Mouse (Mus musculus) neural tube, embryonic 14.5 days (tissue): ENCODE results near the gene Phldb1. TPM values are rescaled to one million over a fixed set of nuclear protein-coding genes. Genes with fewer than 3 reads are reported as not detected.
A peak's percentile ranks its signal among the peaks of the same experiment; 100 is the strongest.

ENCODE experiments used
- ATAC-seq: fragments of 200-750 bp; cut with Nextera tagmentation; 2 replicates; pipeline ENCODE4 v1.8.0; 2017; ENCODE audit warnings: low read depth, mild to moderate bottlenecking, moderate TSS enrichment, moderate library complexity
- H3K27ac ChIP-seq: fragments of 300-500 bp; sonication (generic); 2 replicates; pipeline ENCODE4 v1.5.1; 2014; ENCODE audit warnings: low read depth, mild to moderate bottlenecking, control low read depth, low read length, moderate library complexity, mixed read lengths
- H3K27me3 ChIP-seq: fragments of 300-500 bp; sonication (generic); 2 replicates; pipeline ENCODE4 v1.6.1; 2014; ENCODE audit warnings: low read length; ENCODE audit not compliant: control insufficient read depth, insufficient read depth
- H3K36me3 ChIP-seq: fragments of 300-500 bp; sonication (generic); 2 replicates; pipeline ENCODE4 v1.6.1; 2014; ENCODE audit warnings: low read length, mixed read lengths; ENCODE audit not compliant: control insufficient read depth, insufficient read depth
- H3K4me1 ChIP-seq: fragments of 300-500 bp; sonication (generic); 2 replicates; pipeline ENCODE4 v1.6.1; 2014; ENCODE audit warnings: low read length; ENCODE audit not compliant: control insufficient read depth, insufficient read depth
- H3K4me2 ChIP-seq: fragments of 300-500 bp; sonication (generic); 2 replicates; pipeline ENCODE4 v1.6.1; 2014; ENCODE audit warnings: mild to moderate bottlenecking, low read depth, low read length, control low read depth
- H3K4me3 ChIP-seq: fragments of 300-500 bp; sonication (generic); 2 replicates; pipeline ENCODE4 v1.5.1; 2014; ENCODE audit warnings: low read depth, low read length, control low read depth, mixed read lengths
- H3K9ac ChIP-seq: fragments of 300-500 bp; sonication (generic); replicated peaks from 2 replicates; pipeline ENCODE4 v1.6.1; 2014; ENCODE audit warnings: low read depth, mild to moderate bottlenecking, control low read depth, low read length, mixed read lengths
- H3K9me3 ChIP-seq: fragments of 300-500 bp; sonication (generic); 2 replicates; pipeline ENCODE4 v1.6.1; 2016; ENCODE audit warnings: low read length; ENCODE audit not compliant: control insufficient read depth
- WGBS: fragments of 180-500 bp; shearing (Covaris S2); extraction: QIAGEN DNeasy Blood & Tissue Kit; methylation state at CpG from one replicate; pipeline ENCODE4 v1.1.7; 2014; 5-methylcytosine and 5-hydroxymethylcytosine counted together
- polyA plus RNA-seq: library from polyadenylated mRNA; unstranded; fragments of >200 nt; fragmentation: Nextera tagmentation; extraction: Ambion mirVana; gene quantifications from 2 replicates; pipeline ENCODE4 v1.2.1, GENCODE M21; 2014

Phldb1 gene
- polyA plus RNA-seq, 1 experiment from 2014 or later: 38.8 TPM

GRCm38 (mm10) chr9:44747341-44747740, 12.3 kb upstream of the Phldb1 start:
- 96% methylated on average over 3 of the region's 3 CpGs for WGBS
- no peak for ATAC-seq
- H3K9ac ChIP-seq: no peak overlapping the region
- no peak overlapping the region for H3K4me3 ChIP-seq
- H3K9me3 ChIP-seq: no peaks in the 10 kb centered on the region
- H3K4me1 ChIP-seq: no peaks in the 10 kb centered on the region
- H3K27me3 ChIP-seq: no peaks in the 10 kb centered on the region
- no peak overlapping the region for H3K27ac ChIP-seq
- no peak overlapping the region for H3K4me2 ChIP-seq
- peaks cover 58% of the 10 kb centered on the region for H3K36me3 ChIP-seq

GRCm38 (mm10) chr9:44746666-44747065, 11.7 kb upstream of the Phldb1 start:
- Histone ChIP-seq H3K4me1 (no peaks in the 10 kb centered on the region), H3K9ac (no peak overlapping the region), H3K4me2 (no peak overlapping the region), H3K36me3 (peaks cover 56% of the 10 kb centered on the region), H3K27me3 (no peaks in the 10 kb centered on the region), H3K9me3 (no peaks in the 10 kb centered on the region), H3K27ac (no peak overlapping the region), H3K4me3 (no peak overlapping the region)
- WGBS: 88% methylated on average over 3 of the region's 3 CpGs
- no peak for ATAC-seq

GRCm38 (mm10) chr9:44745371-44745770, 10.4 kb upstream of the Phldb1 start:
- H3K27me3 ChIP-seq: no peaks in the 10 kb centered on the region
- ATAC-seq: no peak
- H3K4me2 ChIP-seq: no peak overlapping the region
- H3K9ac ChIP-seq: no peak overlapping the region
- no peak overlapping the region for H3K27ac ChIP-seq
- peaks cover 49% of the 10 kb centered on the region for H3K36me3 ChIP-seq
- no peaks in the 10 kb centered on the region for H3K9me3 ChIP-seq
- 93% methylated on average over 7 of the region's 7 CpGs for WGBS
- no peaks in the 10 kb centered on the region for H3K4me1 ChIP-seq
- H3K4me3 ChIP-seq: no peak overlapping the region

GRCm38 (mm10) chr9:44740663-44741192, 5.7 kb upstream of the Phldb1 start:
- H3K4me1 ChIP-seq: no peaks in the 10 kb centered on the region
- no peaks in the 10 kb centered on the region for H3K27me3 ChIP-seq
- no peak for ATAC-seq
- H3K9ac ChIP-seq: no peak overlapping the region
- no peak overlapping the region for H3K4me2 ChIP-seq
- WGBS: 81% methylated on average over 1 of the region's 1 CpGs
- no peak overlapping the region for H3K4me3 ChIP-seq
- H3K9me3 ChIP-seq: no peaks in the 10 kb centered on the region
- no peak overlapping the region for H3K27ac ChIP-seq
- H3K36me3 ChIP-seq: peaks cover 22% of the 10 kb centered on the region

- 63% methylated on average over 8 of the region's 8 CpGs for WGBS
- ATAC-seq: no peak
- H3K9ac ChIP-seq: no peak overlapping the region
- no peak overlapping the region for H3K4me2 ChIP-seq
- no peak overlapping the region for H3K27ac ChIP-seq
- H3K27me3 ChIP-seq: no peaks in the 10 kb centered on the region
- no peaks in the 10 kb centered on the region for H3K9me3 ChIP-seq
- H3K4me3 ChIP-seq: no peak overlapping the region
- no peaks in the 10 kb centered on the region for H3K36me3 ChIP-seq
- H3K4me1 ChIP-seq: peaks cover 13% of the 10 kb centered on the region; the same call in 1 of the 2 replicates
Observed at GRCm38 (mm10) chr9:44737240-44737949, 2.4 kb upstream of the Phldb1 start.

- no peaks in the 10 kb centered on the region for H3K9me3 ChIP-seq
- no peaks in the 10 kb centered on the region for H3K27me3 ChIP-seq
- no peak for ATAC-seq
- no peak overlapping the region for H3K4me2 ChIP-seq
- H3K4me1 ChIP-seq: peaks cover 13% of the 10 kb centered on the region; the same call in 1 of the 2 replicates
- H3K36me3 ChIP-seq: no peaks in the 10 kb centered on the region
- 56% methylated on average over 2 of the region's 2 CpGs for WGBS
- H3K9ac ChIP-seq: no peak overlapping the region
- no peak overlapping the region for H3K27ac ChIP-seq
- H3K4me3 ChIP-seq: no peak overlapping the region
Observed at GRCm38 (mm10) chr9:44736301-44736700, 1.3 kb upstream of the Phldb1 start.

- no peaks in the 10 kb centered on the region for H3K27me3 ChIP-seq
- H3K4me2 ChIP-seq: no peak overlapping the region
- no peak overlapping the region for H3K4me3 ChIP-seq
- H3K4me1 ChIP-seq: peaks cover 13% of the 10 kb centered on the region; the same call in 1 of the 2 replicates
- no peak overlapping the region for H3K27ac ChIP-seq
- no peak overlapping the region for H3K9ac ChIP-seq
- no peaks in the 10 kb centered on the region for H3K36me3 ChIP-seq
- H3K9me3 ChIP-seq: no peaks in the 10 kb centered on the region
- 86% methylated on average over 6 of the region's 6 CpGs for WGBS
- no peak for ATAC-seq
Observed at GRCm38 (mm10) chr9:44735886-44736285, 888 bp upstream of the Phldb1 start.

- Histone ChIP-seq H3K4me3 (peak overlapping the region; percentile 53), H3K27me3 (no peaks in the 10 kb centered on the region), H3K4me1 (peaks cover 13% of the 10 kb centered on the region; the same call in 1 of the 2 replicates), H3K9me3 (no peaks in the 10 kb centered on the region), H3K4me2 (peak overlapping the region; percentile 99), H3K9ac (peak overlapping the region; percentile 57), H3K27ac (peak overlapping the region; percentile 48; the same call in 1 of the 2 replicates), H3K36me3 (no peaks in the 10 kb centered on the region)
- under 1% methylated on average over 78 of the region's 79 CpGs for WGBS
- ATAC-seq: peak; percentile 35
Observed at GRCm38 (mm10) chr9:44733671-44734523, 1.1 kb downstream of the Phldb1 start.
